Mouse (Mus musculus) kidney, postnatal 25 days (tissue): Measurements from ENCODE around the gene Amt.
"Not testable (repeated sequence)": the region's sequence is repeated elsewhere in the genome, so short reads cannot be mapped to it uniquely, and the experiment has no call there.

Experiments
- DNase-seq, 2 experiments: peaks; one replicate each; pipeline ENCODE4 v3.0.0; 2021; ENCODE audit warnings: mixed read lengths in 2 of 2

Gene Amt

DNA sequence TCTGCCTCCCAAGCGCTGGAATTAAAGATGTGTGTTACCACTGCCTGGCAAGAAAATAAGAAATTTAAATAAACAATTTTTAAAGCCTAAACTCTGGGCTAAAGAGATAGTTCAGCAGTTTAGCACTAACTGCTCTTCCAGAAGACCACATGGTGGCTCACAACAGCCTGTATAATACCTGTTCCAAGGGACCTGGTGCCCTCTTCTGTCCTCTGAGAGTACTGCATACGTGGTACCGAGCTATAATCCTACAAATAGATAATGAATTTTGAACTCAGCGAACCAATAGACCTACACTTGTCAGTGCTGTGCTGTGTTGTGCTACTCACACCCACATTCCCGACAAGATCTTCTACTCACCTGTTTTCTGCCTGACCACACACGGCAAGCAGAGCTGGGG, 12.2 kb upstream of the Amt start:
- peak; percentile 79 to 93 for DNase-seq

DNA sequence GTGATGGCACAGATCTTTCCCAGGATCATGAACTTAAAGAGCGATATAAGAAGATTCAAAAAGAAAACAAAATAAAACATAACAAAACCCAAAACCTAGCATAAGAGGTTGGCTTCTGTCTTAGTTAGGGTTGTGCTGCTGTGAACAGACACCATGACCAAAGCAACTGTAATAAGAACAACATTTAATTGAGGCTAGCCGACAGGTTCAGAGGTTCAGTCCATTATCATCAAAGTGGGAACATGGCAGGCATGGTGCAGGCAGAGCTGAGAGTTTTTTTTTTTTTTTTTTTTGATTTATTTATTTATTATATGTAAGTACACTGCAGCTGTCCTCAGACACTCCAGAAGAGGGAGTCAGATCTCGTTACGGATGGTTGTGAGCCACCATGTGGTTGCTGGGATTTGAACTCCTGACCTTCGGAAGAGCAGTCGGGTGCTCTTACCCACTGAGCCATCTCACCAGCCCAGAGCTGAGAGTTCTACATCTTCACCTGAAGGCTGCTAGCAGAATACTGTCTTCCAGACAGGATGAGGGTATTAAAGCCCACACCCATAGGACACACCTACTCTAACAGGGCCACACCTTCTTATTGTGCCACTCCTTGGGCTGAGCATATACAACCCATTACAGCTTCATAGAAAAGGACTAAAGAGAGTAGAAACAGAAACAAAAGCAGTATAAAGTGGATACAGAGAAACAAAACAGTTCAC, 9.0 kb upstream of the Amt start:
- DNase-seq: not testable (repeated sequence)

DNA sequence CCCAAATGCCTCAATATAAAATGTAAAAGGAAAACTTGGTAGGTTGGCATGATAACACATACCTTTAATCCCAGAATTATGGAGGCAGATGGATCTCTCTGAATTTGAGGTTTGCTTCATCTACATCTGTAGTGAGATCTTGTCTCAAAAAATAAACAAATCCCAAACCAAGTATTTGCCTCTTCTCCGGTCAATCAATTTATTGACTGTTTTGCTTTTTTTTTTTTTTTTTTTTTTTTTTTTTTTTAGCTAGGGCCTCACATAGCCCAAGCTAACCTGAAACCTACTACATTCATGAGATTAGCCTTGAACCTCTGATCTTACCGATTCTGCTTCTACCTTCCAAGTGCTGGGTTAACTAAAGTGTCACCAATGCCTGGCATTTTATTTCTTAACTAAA, 7.3 kb upstream of the Amt start:
- DNase-seq: no peak

DNA sequence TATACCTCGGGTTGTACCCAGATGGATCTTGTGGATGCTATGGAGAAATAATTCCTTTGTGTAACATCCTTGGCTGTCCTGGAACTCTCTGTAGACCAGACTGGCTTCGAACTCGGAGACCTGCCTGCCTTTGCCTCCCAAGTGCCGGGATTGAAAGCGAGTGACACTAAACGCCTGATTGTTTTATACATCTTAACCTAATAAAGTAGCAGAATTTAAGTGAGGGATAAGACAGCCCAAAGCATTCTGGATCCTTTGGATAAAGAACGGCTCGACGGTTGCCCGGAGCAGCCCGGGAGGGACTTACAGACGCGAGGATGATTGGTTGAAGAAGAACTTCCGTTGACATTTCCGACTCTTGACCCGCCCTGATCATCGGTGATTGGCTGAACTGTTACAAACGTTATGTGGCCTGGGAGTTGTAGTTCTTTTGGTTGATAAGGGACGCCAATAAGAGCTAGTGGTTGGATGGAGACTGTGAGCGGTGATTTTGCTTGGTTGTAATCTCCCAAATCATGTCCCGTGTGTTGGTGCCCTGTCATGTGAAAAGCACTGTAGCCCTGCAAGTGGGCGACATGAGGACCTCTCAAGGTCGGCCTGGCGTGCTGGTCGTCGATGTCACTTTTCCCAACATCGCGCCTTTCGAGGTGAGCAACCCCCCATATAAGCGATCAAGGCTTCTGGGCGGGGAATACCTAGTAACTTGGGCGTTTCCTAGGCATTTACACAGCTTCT, 6.5 kb upstream of the Amt start, which contains the start of gene Nicn1:
Gene Nicn1, plus strand, starts transcription at position 414 of the 735 bp plus-strand sequence.
- peak; percentile 94 to 96 for DNase-seq

DNA sequence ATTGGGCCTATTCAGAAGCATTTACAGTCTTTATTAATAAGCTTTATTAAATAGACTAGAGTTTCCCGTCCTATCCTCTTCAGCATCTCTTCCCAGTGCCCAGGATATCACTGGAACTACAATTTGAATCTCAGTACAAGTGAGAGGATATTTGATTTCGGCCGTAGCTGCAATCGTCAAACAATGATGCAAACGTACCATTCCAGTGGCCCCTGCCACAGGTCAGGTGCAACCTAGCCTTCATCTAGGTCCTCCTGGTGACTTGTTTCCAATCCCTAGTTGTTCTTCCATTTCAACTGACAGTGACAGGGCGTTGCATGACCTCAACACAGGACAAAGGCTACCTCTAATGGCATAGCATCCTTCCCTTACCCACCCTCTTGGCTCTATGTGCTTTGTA, 5.9 kb upstream of the Amt start:
- DNase-seq: no peak

DNA sequence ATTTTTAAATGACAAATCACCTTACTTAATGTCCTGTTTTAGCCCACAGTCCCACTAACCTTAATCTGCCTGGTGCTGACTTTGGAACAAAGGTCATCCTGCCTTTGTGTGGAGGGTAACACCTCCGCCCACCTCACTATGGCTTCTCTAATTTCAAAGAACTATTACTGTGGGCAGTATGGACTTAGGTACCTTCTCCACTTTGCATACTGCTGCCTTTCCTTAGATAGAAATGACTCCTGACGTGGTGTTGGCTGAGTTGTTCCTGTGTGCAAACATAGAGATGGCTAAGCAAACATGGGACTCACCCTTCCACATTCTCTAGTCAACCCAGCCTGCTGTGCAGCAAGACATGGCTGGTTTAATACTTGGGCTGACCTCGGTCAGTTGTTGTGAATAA, 5.2 kb downstream of the Amt start:
- no peak for DNase-seq

DNA sequence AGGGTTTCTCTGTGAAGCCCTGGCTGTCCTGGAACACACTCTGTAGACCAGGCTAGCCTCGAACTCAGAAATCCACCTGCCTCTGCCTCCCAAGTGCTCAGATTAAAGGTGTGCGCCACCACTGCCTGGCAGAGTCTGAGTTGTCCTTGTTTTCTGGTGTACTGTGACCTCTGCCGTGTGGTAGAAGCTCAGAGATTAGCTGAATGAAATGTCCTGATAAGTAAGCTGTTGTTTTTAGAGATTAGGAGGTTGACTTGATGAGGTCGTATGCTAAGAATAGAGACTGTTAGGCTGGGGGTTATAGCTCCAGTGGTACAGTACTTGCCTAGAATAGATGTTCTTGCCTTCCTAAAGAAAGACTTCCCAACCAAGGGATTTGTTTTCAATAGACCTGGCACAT, 8.1 kb downstream of the Amt start:
- no peak for DNase-seq

DNA sequence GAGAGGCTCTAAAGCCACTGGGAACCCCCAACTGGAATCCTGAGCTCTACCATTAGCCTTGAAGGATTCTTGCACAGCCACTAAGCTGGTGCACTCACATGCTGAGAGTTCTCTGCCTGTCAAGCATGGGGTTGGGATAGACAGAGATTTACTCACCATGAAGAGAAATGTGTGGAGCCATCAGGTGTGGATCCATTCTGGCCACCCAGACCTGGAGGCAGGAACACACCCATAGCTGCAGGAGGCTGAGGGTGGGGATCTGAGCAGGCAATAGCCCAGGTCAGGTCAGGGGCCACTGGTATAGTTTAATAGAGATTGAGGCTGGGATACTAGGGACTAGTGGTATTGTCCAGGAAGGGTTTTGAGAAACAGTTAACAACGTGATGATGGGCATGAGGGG, 8.5 kb downstream of the Amt start:
- peak in 1 of 2 experiments; percentile 51 for DNase-seq

DNA sequence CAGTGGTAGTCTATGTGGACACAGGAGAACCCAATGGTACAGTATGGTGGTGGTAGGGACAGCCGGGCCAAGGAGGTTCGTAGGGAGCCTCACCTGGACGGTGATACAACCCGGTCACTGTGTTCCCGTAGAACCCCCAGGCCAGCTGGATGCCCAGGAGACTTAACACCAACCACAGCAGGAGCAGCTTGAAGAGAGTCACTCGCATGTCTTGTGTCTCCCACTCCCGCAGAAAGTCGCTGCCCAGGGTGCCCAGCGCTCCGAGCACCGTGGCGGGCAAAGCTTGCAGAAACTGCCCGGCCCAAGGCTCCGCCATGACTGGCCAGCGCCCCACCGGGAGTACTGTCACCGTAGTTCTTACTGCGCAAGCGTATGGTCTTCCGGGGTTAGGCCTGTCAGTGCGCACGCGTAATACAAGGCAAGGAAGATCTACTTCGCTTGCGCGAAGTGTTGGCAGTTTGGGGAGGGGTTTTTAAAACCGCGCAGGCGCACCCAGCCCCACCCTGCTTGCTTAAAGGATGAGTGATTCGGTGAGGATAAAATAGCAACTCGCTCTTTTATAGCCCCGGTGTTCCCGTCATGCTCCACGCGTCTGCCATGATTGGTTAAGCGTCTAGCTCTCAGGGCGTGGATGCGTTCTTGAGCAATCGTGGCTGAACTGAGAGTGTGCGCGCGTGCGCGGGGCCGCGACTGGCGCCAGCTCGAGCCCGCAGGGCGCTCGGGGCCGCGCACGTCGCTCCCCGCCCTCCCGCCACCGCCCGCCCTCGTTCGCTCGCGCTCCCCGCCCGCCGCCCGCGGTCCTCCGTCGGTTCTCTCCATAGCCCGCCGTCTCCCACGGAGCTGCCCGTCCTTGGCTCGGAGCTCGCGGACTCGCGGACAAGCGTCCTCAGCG, 9.2 kb downstream of the Amt start, which contains the start of the genes Rhoa and Tcta:
Gene Rhoa, plus strand, starts transcription at position 501 of the 892 bp plus-strand sequence.
Gene Tcta, minus strand, starts transcription at position 532 of the 892 bp plus-strand sequence.
- DNase-seq: peak; percentile 98 to 99

DNA sequence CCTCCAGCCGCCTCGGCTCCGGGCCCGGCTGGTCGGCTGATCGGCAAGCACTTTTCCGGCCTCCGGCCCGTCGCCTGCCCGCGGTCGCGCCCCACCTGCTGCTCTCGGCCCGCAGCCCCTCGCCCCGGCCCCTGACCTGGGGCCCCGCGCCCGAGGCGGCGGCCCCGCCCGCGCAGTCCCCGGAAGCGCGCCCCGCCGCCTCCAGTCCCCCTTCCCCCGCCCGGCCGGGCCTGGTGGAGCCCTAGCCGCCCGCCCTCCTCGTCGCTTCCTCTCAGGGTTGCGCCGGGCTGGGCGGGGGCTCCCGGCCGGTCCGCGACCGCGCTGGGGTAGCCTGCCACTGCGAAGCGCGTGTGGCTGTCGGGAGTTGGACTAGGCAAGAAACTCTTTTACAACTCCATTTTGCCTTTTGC, 9.9 kb downstream of the Amt start:
- DNase-seq: peak; percentile 85 to 94

DNA sequence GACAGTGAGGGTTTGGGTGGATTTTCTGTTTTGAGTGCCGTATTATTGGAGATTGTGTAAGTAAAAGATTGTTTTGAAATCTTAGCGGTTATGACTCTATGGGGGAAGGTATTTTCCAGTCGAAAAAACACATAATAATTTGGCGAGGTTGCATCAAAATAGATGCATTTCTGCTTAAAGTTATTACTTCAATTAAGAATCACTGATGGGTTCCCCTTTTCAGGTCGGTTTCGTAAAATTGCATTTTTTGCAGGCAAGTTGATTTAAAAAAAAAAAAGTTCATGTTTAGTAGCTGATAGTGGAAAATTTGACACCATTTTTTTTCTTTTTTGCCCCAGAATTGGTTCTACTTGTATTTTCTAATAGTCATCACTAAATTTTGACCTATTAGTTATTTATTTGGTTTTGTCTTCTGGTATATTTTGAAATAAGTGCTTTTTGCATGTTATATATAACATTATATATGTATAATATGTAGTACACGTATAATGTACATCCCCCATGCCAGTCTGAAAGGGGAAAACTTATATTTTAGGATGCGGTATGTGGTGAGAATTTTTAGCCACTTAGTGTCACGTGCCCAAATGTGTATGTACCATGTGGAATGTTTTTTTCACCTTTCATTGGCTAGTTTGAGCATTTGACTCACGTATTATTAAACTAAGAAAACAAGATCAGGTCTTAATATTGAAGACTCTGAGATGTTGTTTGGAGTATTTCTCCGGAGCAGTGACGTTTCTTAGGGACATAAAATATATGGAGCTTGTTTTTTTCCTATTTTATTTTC, 10.6 kb downstream of the Amt start:
- no peak for DNase-seq

DNA sequence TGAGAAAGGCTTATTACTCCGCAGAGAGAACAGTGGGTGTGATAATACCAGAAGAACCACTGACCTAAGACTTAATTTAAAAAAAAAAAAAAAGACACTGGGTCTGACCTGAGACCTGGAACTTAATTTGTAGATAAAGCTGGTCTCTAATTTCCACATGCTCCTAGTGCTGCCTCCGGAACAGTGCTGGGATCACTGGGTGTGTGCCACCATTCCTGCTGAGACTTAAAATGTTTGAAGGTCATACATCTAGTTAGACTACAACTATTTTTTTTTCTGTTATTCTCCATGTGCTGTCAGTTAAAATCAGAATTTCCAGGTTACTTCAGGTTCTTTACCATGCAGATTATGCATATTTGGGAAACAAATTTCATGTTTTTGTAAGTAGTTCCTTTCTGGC, 11.5 kb downstream of the Amt start:
- no peak for DNase-seq

DNA sequence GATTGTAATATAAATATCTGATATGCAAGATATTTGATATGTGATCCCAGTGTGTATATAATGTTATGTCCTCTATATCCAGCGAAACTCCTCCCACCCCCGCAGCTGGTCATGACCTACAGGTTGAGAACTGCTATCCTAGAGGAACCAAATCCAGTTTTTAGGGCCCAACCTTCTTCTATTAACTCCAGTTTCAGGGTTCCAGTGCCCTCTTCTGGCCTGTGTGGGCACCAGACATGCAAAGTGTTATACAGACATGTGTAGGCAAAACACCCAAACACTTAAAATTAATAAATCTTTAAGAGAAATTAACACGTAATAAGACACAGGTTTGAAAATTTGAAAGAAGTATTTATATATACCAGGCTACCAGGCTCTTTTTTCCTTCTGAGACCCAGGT, 20.9 kb downstream of the Amt start:
- DNase-seq: peak; percentile 32 to 46

DNA sequence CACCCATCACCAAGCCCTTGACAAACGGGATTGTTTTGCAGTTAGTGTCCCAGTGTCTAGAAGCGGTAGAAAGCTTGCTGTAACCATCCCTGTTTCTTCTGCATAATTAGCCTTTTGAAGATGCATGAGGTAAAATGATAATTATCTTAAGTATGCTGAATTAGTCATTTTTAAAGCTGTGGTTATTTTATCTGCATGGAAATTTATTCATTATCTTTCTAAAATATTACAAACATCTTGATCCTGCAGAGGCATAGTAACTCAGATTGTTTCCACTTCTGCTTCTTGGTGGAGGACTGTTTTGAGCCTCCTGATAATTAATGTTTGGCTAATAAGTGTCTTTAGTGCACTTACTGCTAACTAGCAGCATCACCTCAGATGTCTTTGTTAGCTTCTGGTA, 21.8 kb downstream of the Amt start:
- DNase-seq: no peak

DNA sequence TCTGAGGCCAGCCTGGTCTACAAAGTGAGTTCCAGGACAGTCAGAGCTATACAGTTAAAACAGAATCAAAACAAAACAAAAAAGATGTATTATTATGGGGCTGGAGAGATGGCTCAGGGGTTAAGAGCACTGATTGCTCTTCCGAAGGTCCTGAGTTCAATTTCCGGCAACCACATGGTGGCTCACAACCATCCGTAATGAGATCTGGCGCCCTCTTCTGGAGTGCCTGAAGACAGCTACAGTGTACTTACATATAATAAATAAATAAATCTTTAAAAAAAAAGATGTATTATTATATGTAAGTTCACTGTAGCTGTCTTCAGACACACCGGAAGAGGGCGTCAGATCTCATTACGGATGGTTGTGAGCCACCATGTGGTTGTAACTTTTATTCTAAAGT, 25.4 kb downstream of the Amt start:
- DNase-seq: not testable (repeated sequence)

DNA sequence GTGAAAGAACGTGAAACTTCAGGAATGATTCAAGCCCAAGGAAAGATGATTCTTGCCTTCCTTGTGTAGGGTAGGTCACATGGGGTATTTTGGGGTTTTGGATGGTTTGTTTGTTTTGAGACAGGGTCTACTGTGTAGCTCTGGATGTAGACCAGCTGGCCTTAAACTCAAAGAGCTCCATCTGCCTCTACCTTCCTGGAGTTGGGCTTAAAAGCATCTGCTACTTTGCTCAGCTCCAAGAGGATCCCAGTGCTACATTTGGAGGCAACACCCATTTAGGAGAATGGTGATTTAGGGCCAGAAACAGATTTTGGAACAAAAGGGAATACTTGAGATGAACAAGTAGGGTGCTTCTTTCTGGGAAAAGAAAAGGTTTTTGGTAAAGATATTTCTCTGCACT, 28.1 kb downstream of the Amt start:
- no peak for DNase-seq

DNA sequence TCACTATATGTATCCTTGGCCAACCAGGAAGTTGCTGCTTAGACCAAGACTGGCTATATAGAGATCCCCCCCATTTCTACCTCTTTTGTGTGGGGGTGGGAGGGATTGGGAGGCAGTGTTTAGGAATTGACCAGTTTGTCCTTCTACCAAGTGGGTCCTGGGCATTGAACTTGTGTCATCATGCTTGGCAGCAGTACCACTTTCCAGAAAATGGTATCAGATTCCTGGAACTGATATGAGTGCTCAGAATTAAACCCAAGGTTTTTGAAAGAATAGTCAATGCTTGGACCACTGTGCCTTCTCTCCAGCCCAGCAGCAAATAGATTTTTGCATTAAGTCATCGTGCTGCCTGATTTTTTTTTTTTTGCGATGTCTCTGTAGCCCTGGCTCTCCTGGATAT, 29.2 kb downstream of the Amt start:
- no peak for DNase-seq

DNA sequence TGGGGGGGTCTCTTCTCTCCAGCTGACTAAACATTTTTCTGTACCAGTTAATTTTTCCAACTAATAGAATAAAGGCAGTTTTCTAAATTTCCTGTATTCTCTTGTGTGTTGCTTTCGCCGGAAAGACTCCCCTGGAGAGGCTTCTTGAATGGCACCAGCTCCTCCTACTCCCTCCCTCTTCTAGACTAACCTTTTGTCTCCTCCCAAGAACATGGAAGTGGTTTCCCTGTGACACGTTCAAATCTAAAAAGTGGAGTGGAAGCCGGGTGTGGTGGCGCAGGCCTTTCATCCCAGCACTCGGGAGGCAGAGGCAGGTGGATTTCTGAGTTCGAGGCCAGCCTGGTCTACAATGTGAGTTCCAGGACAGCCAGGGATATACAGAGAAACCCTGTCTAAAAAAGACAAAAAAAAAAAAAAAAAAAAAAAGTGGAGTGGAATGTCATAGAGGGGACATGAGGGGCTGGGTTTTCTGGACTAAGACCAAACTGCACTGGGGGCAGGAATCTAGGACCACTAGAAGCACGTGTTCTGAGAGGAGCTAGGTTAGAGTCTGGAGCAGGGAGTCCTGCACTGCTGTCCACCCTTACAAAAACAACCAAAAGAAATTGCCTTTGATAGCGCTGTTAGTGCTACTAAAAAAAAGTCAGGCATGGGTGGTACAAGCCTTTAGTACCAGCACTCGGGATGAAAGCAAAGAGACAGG, 41.3 kb downstream of the Amt start:
- DNase-seq: no peak

DNA sequence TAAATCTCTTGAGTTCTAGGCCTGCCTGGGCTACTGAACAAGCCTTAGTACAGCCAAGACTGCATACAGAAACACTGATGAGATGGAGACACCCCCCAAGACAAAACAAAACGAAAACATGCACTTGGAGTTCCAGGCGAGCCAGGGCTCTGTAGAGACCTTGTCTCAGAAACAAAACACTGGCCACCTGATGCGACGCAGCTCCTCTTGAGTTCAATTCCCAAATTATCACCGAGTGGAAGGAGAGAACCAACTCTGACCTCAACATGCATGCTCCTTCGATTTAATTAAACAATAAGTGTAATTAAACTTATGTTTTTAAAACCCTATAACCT, 41.9 kb downstream of the Amt start:
- DNase-seq: no peak

DNA sequence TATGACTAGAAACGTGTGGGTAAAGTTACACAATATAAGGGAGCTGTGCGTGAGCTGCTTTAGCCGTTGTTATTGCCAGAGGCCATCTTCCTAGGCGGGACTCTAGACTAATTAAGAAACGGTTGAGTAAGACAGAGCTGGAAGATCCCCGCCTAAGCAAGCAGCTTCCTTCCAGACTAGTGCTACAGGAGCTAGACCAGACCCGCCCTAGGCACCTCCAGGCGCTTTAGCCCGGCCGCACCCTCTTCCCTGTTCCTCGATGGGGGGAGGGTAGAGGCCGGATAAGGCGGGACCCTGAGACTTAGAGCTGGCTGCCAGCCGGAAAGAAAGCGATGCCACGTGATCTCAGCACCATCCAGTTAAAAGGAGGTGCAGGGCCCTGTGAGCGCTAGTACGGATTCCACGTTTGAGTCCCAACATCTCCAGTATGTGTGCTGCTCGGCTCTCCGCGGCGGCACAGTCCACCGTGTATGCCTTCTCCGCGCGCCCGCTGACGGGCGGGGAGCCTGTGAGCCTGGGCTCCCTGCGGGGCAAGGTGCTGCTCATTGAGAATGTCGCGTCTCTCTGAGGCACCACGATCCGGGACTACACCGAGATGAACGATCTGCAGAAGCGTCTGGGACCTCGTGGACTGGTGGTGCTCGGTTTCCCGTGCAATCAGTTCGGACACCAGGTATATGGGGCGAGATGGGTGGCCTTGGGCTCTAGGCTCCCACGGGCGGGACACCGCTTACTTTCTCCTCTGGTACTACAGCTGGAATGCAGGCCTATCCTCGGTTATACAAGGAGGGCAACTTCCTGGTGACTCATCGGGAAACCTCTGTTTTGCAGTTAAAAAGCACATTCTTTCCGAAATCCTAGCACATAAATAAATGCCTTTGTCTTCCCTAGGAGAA, 42.5 kb downstream of the Amt start, which contains the start of gene Gpx1:
Gene Gpx1, plus strand, starts transcription at position 18 of the 896 bp plus-strand sequence.
- peak; percentile 96 to 98 for DNase-seq

DNA sequence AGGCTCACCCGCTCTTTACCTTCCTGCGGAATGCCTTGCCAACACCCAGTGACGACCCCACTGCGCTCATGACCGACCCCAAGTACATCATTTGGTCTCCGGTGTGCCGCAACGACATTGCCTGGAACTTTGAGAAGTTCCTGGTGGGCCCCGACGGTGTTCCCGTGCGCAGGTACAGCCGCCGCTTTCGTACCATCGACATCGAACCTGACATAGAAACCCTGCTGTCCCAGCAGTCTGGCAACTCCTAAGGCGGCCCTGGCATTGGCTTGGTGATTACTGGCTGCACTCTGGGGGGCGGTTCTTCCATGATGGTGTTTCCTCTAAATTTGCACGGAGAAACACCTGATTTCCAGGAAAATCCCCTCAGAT, 43.2 kb downstream of the Amt start:
- peak; percentile 35 to 65 for DNase-seq
